Mouse (Mus musculus) lung, embryonic 16.5 days (tissue): Measurements from ENCODE around the gene Dhx37. TPM values are rescaled to one million over a fixed set of nuclear protein-coding genes. Genes with fewer than 3 reads are reported as not detected.
"Not testable (repeated sequence)": the region's sequence is repeated elsewhere in the genome, so short reads cannot be mapped to it uniquely, and the experiment has no call there.

Experiments
- ATAC-seq: fragments of 200-750 bp; cut with Nextera tagmentation; 2 replicates; pipeline ENCODE4 v1.8.0; 2017; ENCODE audit warnings: low read depth, mild to moderate bottlenecking, moderate library complexity
- H3K27ac ChIP-seq: fragments of 300-500 bp; sonication (generic); 2 replicates; pipeline ENCODE4 v1.5.1; 2014; ENCODE audit warnings: mild to moderate bottlenecking, control low read depth, low read length
- H3K27me3 ChIP-seq: fragments of 300-500 bp; sonication (generic); 2 replicates; pipeline ENCODE4 v1.6.1; 2014; ENCODE audit warnings: low read depth, low read length, mixed read lengths; ENCODE audit not compliant: control insufficient read depth, insufficient read depth
- H3K36me3 ChIP-seq: fragments of 300-500 bp; sonication (generic); 2 replicates; pipeline ENCODE4 v1.6.1; 2014; ENCODE audit warnings: low read length; ENCODE audit not compliant: control insufficient read depth, insufficient read depth
- H3K4me1 ChIP-seq: fragments of 300-500 bp; sonication (generic); replicated peaks from 2 replicates; pipeline ENCODE4 v1.6.1; 2014; ENCODE audit warnings: low read length, mixed read lengths; ENCODE audit not compliant: control insufficient read depth, insufficient read depth
- H3K4me2 ChIP-seq: fragments of 300-500 bp; sonication (generic); 2 replicates; pipeline ENCODE4 v1.6.1; 2014; ENCODE audit warnings: low read depth, low read length, control low read depth
- H3K4me3 ChIP-seq: fragments of 300-500 bp; sonication (generic); 2 replicates; pipeline ENCODE4 v1.5.1; 2014; ENCODE audit warnings: mild to moderate bottlenecking, low read length, control low read depth
- H3K9ac ChIP-seq: fragments of 300-500 bp; sonication (generic); 2 replicates; pipeline ENCODE4 v1.6.1; 2014; ENCODE audit warnings: low read length, control low read depth
- H3K9me3 ChIP-seq: fragments of 300-500 bp; sonication (generic); 2 replicates; pipeline ENCODE4 v1.6.1; 2016; ENCODE audit warnings: low read length; ENCODE audit not compliant: control insufficient read depth
- WGBS: fragments of 180-500 bp; shearing (Covaris S2); extraction: QIAGEN DNeasy Blood & Tissue Kit; methylation state at CpG from one replicate; pipeline ENCODE4 v1.1.7; 2014; 5-methylcytosine and 5-hydroxymethylcytosine counted together
- polyA plus RNA-seq: library from polyadenylated mRNA; unstranded; fragments of >200 nt; fragmentation: Nextera tagmentation; extraction: Ambion mirVana; gene quantifications from 2 replicates; pipeline ENCODE4 v1.2.1, GENCODE M21; 2015

Gene Dhx37
- polyA plus RNA-seq, 1 experiment from 2014 or later, result 10.6 TPM

DNA sequence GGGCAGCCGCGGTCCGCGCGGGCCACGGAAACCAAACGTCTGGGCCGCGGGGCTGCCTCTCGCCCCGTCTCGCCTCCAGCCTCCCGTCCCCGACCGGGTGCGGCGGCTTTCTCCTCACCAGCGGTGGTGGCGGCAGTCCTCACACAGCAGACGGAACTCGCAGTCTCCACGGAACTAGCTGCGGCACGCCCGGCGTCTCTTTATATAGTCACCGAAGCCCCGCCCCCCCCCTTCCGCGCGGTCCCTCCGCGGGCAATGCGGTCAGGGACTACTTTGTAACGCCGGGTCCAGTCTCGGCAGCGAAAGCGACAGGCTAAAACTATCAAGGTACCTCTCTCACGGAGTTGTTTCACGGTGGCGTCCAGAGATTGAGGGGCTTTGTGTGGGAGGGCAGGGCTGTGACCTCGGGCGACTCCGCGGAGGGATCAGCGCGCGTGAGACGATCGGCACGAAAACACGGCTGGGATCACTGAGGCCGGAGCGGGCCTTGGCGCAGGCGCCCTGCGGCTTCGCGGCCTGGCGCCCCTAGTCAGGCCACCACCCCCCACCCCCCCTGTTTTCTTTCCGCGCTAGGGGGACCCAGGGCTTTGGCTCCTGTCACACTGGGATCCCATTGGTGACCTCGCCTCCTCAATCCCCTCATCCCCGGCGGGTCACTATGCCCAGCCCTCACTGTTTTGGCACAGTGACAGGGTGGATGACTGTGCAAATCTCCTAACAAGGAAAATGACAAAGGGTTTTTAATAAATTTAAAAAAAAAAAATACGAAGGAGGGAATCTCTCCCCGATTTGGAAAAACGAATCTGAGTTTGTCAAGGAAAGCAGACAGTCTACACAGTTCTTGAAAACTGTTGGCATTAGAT lies 44.1 kb downstream of the Dhx37 start, which contains the start of gene Ubc:
TSS of gene Ubc (minus strand) at position 624 of the 863 bp plus-strand sequence.
- H3K9me3 ChIP-seq, result no peaks in the 10 kb centered on the region
- H3K4me2 ChIP-seq, result peak within 1 kb of the TSS; percentile 98
- peaks cover 11% of the 10 kb centered on the region for H3K36me3 ChIP-seq
- peak within 1 kb of the TSS; percentile 100 for H3K9ac ChIP-seq
- ATAC-seq, result peak; percentile 58
- H3K27me3 ChIP-seq, result no peaks in the 10 kb centered on the region
- WGBS, result under 1% methylated on average over 67 of the region's 69 CpGs
- peak within 1 kb of the TSS; percentile 100 for H3K4me3 ChIP-seq
- H3K27ac ChIP-seq, result peak within 1 kb of the TSS; percentile 97
- peaks cover 44% of the 10 kb centered on the region for H3K4me1 ChIP-seq

DNA sequence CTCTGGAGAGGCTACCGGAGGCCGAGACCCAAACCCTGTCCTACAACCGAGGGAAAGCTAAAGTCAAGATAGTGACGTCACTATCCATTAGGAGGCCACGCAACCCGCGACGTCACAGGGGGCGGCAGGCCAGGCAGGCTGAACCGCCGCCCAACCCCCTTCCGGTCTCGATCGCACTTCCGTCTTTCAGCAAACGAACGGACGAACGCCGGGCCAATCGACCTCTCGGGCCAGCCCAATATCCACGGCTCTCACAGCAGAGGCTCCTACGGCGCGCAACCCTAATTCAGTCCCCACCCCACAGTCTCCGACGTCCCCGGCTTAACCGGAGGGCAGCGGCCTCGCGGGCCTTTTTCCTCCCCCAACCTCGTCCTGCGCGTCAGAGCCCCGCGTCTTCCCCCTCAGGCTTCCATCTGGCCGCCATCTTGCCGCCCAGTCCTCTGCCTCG lies 44.8 kb downstream of the Dhx37 start, which contains the start of gene Gm10382:
TSS of gene Gm10382 (plus strand) at position 192 of the 448 bp plus-strand sequence.
- peaks cover 16% of the 10 kb centered on the region for H3K36me3 ChIP-seq
- H3K27ac ChIP-seq, result peak within 1 kb of the TSS; percentile 97
- peak within 1 kb of the TSS; percentile 100 for H3K9ac ChIP-seq
- H3K27me3 ChIP-seq, result no peaks in the 10 kb centered on the region
- H3K4me2 ChIP-seq, result peak within 1 kb of the TSS; percentile 98
- peak; percentile 18 for ATAC-seq
- under 1% methylated on average over 41 of the region's 41 CpGs for WGBS
- no peaks in the 10 kb centered on the region for H3K9me3 ChIP-seq
- peaks cover 39% of the 10 kb centered on the region for H3K4me1 ChIP-seq
- peak within 1 kb of the TSS; percentile 100 for H3K4me3 ChIP-seq

DNA sequence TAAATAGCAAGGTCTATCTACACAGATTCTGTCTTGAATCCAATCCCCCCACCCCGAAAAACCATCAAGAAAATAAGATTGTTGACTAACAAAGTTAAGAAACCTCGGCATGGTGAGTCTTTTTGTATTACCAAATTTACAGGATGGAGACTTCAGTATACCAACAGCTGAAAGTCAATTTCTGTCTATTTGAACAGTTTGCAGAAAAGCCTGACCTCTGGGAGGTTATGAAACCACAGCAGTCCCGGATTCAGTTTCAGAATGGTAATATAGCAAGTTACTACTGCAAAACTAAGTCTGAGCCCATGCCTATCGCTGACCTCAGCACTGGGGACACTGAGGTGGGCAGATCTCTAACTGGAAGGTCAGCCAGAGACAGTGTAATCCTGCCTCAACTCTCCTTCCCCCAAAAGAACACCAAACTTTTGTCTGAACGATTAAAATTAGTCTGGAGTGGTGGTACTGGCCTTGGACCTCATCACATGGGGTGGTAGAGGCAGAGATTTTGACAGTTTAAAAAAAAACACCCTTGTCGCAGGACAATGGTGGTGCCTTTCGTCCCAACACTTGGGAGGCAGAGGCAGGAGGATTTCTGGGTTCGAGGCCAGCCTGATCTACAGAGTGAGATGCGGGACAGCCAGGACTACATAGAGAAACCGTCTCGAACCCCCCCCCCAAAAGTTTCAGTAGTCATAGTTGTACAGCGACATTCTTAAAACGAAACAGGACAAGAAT lies 45.4 kb downstream of the Dhx37 start:
- no peak for ATAC-seq
- H3K4me3 ChIP-seq, result peak overlapping the region; percentile 100
- H3K9ac ChIP-seq, result peak overlapping the region; percentile 100
- H3K36me3 ChIP-seq, result peaks cover 16% of the 10 kb centered on the region
- H3K27ac ChIP-seq, result peak overlapping the region; percentile 97
- peaks cover 33% of the 10 kb centered on the region for H3K4me1 ChIP-seq
- H3K27me3 ChIP-seq, result no peaks in the 10 kb centered on the region
- H3K4me2 ChIP-seq, result peak overlapping the region; percentile 98
- 17% methylated on average over 13 of the region's 13 CpGs for WGBS
- no peaks in the 10 kb centered on the region for H3K9me3 ChIP-seq

DNA sequence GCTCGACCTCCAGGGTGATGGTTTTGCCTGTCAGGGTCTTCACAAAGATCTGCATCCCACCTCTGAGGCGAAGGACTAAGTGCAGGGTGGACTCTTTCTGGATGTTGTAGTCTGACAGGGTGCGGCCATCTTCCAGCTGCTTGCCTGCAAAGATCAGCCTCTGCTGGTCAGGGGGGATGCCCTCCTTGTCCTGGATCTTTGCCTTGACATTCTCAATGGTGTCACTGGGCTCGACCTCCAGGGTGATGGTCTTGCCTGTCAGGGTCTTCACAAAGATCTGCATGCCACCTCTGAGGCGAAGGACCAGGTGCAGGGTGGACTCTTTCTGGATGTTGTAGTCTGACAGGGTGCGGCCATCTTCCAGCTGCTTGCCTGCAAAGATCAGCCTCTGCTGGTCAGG lies 46.6 kb downstream of the Dhx37 start:
- peaks cover 26% of the 10 kb centered on the region for H3K4me1 ChIP-seq
- not testable (repeated sequence) for H3K4me3 ChIP-seq, ATAC-seq, H3K9me3 ChIP-seq, H3K27ac ChIP-seq, H3K27me3 ChIP-seq, H3K9ac ChIP-seq, H3K4me2 ChIP-seq
- H3K36me3 ChIP-seq, result peaks cover 16% of the 10 kb centered on the region
- 88% methylated on average over 5 of the region's 6 CpGs for WGBS

DNA sequence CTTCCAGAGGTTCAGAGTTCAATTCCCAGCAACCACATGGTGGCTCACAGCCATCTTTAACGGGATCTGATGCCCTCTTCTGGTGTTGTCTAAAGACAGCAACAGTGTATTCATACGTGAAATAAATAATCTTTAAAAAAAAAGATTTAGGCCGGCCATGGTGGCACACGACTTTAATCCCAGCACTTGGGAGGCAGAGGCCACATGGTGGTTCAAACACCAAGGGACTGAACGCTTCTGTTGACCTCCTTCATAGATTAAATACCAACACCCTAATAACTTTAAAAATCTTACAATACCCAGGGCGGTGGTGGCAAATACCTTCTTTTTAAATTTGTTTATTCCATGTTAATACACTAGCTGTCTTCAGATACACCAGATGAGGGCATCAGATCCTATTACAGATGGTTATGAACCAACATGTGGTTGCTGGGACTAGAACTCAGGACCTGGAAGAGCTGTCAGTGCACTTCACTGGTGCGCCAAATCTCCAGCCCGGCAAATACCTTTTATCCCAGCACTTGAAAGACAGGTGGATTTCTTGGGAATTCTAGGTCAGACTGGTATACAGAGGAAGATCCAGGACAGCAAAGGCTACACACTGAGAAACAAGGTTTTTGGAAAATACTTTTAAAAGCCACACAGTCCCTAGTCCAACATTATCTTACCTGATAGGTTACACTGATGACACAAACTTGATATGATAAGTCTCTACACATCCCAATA lies 48.5 kb downstream of the Dhx37 start:
- Histone ChIP-seq H3K27me3 (no peaks in the 10 kb centered on the region), H3K27ac (no peak overlapping the region), H3K4me3 (0 out of 2 replicates have a peak overlapping the region, but pooled peaks have one; percentile 7), H3K9ac (no peak overlapping the region), H3K4me1 (peaks cover 16% of the 10 kb centered on the region), H3K9me3 (no peaks in the 10 kb centered on the region), H3K36me3 (peaks cover 16% of the 10 kb centered on the region), H3K4me2 (no peak overlapping the region)
- WGBS, result 65% methylated on average over 8 of the region's 8 CpGs
- ATAC-seq, result no peak

DNA sequence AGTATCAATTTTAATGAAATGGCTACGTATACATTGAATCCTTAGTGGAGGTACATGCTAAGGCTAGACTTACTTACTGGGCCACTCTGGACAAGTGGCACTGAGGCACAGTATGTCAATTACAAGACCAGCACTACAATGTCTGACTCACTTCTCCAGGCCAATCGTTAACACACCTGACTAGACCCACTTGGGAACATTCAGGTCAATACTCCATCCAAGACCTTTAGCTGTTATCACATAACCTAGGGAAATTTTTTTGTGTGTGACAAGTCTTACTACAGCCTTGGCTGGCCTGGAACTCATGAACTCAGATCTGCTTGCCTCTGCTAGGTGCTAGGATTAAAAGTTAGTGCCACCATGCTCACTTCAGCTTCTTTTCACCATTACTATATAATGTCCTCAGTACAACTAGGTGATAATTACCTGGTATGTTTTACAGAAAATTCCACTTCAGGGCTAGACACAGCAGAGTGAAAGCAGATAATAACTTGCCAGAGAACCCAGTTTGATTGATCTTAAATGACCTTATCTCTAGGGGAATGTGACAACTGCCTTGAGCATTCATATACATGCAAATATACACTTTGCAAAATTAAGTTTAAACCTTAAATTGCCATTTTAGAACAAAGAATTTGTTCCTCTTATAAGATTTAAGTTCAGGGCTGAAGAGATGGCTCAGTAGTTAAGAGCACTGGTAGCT lies 49.3 kb downstream of the Dhx37 start:
- no peak for ATAC-seq
- Histone ChIP-seq H3K4me3 (no peak overlapping the region), H3K4me2 (no peak overlapping the region)

DNA sequence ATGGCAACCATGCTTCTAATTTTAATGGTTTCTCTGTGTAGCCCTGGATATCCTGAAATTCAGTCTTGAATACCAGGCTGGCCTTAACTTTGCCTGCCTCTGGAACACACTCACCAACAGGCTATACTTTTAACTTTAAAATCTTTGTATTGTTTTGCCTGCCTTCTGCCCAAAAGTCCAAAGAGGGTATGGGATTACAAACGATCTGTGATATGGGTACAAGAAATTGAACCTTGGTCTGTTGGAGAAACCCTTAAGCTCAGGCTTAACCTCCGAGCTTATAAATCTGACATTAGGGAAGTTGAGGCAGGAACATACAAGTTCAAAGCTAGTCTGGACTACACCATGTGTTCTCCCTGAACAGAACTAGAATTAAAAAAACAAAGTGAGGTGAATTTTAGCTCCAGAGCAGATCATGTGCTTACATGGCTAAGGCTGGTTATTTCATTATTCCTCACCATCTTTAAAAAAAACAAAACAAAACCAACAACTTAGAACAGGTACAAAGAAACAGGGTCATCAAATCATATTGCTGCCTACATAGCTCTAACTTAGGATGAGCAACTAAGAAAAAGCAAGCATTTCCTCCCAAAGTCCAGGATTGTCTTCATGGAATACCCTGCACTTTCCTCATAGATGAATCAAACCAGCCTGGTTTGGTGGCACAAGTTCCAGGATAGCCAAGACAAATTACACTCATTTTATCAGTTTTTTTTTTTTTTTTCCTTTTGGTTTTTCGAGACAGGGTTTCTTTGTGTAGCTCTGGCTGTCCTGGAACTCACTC lies 50.1 kb downstream of the Dhx37 start:
- Histone ChIP-seq H3K27me3 (no peaks in the 10 kb centered on the region), H3K36me3 (peaks cover 16% of the 10 kb centered on the region), H3K9ac (no peak overlapping the region), H3K27ac (no peak overlapping the region), H3K4me2 (no peak overlapping the region), H3K4me1 (peaks cover 14% of the 10 kb centered on the region), H3K4me3 (no peak overlapping the region), H3K9me3 (no peaks in the 10 kb centered on the region)
- 69% methylated on average over 3 of the region's 3 CpGs for WGBS
- ATAC-seq, result no peak

More for the DNA sequence above, 49.3 kb downstream of the Dhx37 start:
- H3K27ac ChIP-seq, result no peak overlapping the region
- H3K4me1 ChIP-seq, result peaks cover 14% of the 10 kb centered on the region
- no peaks in the 10 kb centered on the region for H3K27me3 ChIP-seq
- WGBS, result 64% methylated on average over 2 of the region's 2 CpGs
- peaks cover 16% of the 10 kb centered on the region for H3K36me3 ChIP-seq
- H3K9me3 ChIP-seq, result no peaks in the 10 kb centered on the region
- H3K9ac ChIP-seq, result no peak overlapping the region
